Mouse (Mus musculus): Measurements from ENCODE around the gene Rab3a. TPM values are rescaled to one million over a fixed set of nuclear protein-coding genes. Genes with fewer than 3 reads are reported as not detected.

Rab3a gene
- total RNA-seq, 2 experiments from 2014 or later = 36.8 to 37.3 TPM

- intact Hi-C loops (cut with DNase I) = loop anchor here (10.0 kb wide), 1 partner anchor 682 kb away; no protein-coding TSS in a partner anchor
- no peak for DNase-seq
Observed at GRCm38 (mm10) chr8:70792700-70793099, 38.2 kb downstream of the Rab3a start.

- intact Hi-C loops (cut with DNase I) = loop anchor here (10.0 kb wide), 1 partner anchor 681 kb away; no protein-coding TSS in a partner anchor
- no peak for DNase-seq
Observed at GRCm38 (mm10) chr8:70794215-70794614, 39.7 kb downstream of the Rab3a start.

- intact Hi-C loops (cut with DNase I) = loop anchor here (10.0 kb wide), 1 partner anchor 679 kb away; no protein-coding TSS in a partner anchor
- DNase-seq = no peak
Observed at GRCm38 (mm10) chr8:70795370-70795769, 40.9 kb downstream of the Rab3a start.

- intact Hi-C loops (cut with DNase I) = loop anchor here (10.0 kb wide), 1 partner anchor 678 kb away; no protein-coding TSS in a partner anchor
- no peak for DNase-seq
Observed at GRCm38 (mm10) chr8:70796403-70797080, 42.1 kb downstream of the Rab3a start.

- peak; percentile 83 to 84 for DNase-seq
- intact Hi-C loops (cut with DNase I) = loop anchor here (10.0 kb wide), 1 partner anchor 677 kb away; no protein-coding TSS in a partner anchor
Observed at GRCm38 (mm10) chr8:70797081-70798070, 42.9 kb downstream of the Rab3a start.

- intact Hi-C loops (cut with DNase I) = loop anchor here (10.0 kb wide), 1 partner anchor 677 kb away; no protein-coding TSS in a partner anchor
- peak in 1 of 2 experiments; percentile 65 for DNase-seq
Observed at GRCm38 (mm10) chr8:70798281-70798680, 43.8 kb downstream of the Rab3a start.

GRCm38 (mm10) chr8:70800648-70801047 lies 46.2 kb downstream of the Rab3a start:
- no peak for DNase-seq
- intact Hi-C loops (cut with DNase I) = no loop called here

- intact Hi-C loops (cut with DNase I) = no loop called here
Observed at GRCm38 (mm10) chr8:70801156-70801555, 46.7 kb downstream of the Rab3a start.

GRCm38 (mm10) chr8:70801830-70802229 lies 47.4 kb downstream of the Rab3a start:
- intact Hi-C loops (cut with DNase I) = no loop called here
- DNase-seq = no peak

More at GRCm38 (mm10) chr8:70801156-70801555, 46.7 kb downstream of the Rab3a start:
- DNase-seq = no peak

- no peak for DNase-seq
- intact Hi-C loops (cut with DNase I) = no loop called here
Observed at GRCm38 (mm10) chr8:70802786-70803510, 48.5 kb downstream of the Rab3a start.

- intact Hi-C loops (cut with DNase I) = no loop called here
- peak in 1 of 2 experiments; percentile 55 for DNase-seq
Observed at GRCm38 (mm10) chr8:70803761-70804480, 49.4 kb downstream of the Rab3a start.

GRCm38 (mm10) chr8:70804481-70805206 lies 50.2 kb downstream of the Rab3a start, which contains the start of gene Mast3:
Gene Mast3 (minus strand): TSS chr8:70805054.
- DNase-seq = peak; percentile 75 to 86
- intact Hi-C loops (cut with DNase I) = no loop called here

GRCm38 (mm10) chr8:70806541-70806940 lies 52.1 kb downstream of the Rab3a start:
- DNase-seq = no peak
- intact Hi-C loops (cut with DNase I) = no loop called here

- DNase-seq = no peak
- intact Hi-C loops (cut with DNase I) = no loop called here
Observed at GRCm38 (mm10) chr8:70807304-70807703, 52.8 kb downstream of the Rab3a start.

GRCm38 (mm10) chr8:70808239-70808638 lies 53.8 kb downstream of the Rab3a start, which contains the start of gene Il12rb1:
Gene Il12rb1 (plus strand): TSS chr8:70808449.
- intact Hi-C loops (cut with DNase I) = no loop called here

More at GRCm38 (mm10) chr8:70808239-70808638, 53.8 kb downstream of the Rab3a start, which contains the start of gene Il12rb1:
- DNase-seq = no peak

All from gastrocnemius, postnatal 36 days (tissue).